Mouse (Mus musculus): Measurements from ENCODE around the gene Rit1.
"Not testable (repeated sequence)": the region's sequence is repeated elsewhere in the genome, so short reads cannot be mapped to it uniquely, and the experiment has no call there.

The Rit1 gene

DNA sequence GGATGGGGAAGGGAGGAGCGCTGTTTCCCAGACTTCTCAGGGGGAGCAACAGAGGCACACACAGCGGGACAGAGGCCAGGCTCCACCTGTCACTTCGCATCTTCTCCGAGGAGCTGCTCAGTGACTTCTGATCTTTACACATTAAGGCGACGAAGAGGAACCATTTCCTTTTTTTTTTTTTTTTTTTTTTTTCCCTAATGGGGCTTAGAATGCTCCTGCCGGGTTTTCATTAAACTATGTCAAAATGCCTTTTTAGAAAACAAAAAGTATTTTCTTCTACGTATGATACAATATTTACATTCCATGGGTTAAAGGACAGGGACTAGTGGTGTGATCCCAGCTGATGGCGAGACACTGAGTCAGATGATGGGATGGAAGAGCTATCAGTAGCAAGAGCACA is 28.9 kb downstream of the Rit1 start:
- no peak for DNase-seq

- DNase-seq, result no peak
Measured at GRCm38 (mm10) chr3:88746139-88746870, 29.7 kb downstream of the Rit1 start.

DNA sequence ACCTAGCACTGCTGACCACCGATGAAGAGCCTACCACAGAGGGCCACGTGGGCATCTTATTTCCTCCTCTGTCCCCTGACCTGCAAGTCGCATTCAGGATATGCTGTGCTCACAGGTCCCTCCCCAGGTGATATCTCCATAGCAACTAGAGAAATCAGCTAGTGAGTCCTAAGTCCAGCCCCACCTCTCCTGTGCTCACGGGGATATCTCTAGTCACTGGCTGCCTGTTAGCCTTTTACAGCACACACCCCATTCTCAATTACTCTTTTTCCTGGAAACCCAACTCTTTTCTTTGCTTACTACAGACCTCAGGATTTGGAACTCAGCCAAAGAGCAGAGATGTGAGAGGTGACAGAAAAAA is 30.2 kb downstream of the Rit1 start:
- peak; percentile 47 for DNase-seq

DNA sequence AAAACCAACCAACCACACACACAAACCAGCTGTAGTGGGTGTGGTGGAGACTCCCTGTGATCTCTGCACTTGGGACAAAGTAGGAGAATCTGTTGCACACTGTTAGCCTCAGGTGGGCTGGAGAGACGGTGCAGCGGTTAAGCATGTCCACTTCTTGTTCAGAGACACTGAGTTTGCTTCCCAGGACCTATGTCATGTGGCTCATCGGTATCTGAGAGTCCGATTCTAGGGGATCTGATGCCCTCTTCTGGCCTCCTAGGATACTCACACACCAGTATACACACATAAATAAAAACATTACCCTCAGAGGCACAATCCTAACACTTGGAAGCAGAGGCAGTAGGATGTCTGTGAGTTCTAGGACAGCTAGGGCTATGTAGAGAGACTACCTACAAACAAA is 37.6 kb downstream of the Rit1 start:
- DNase-seq, result peak; percentile 28

GRCm38 (mm10) chr3:88755541-88755940 is 38.9 kb downstream of the Rit1 start:
- DNase-seq, result no peak

DNA sequence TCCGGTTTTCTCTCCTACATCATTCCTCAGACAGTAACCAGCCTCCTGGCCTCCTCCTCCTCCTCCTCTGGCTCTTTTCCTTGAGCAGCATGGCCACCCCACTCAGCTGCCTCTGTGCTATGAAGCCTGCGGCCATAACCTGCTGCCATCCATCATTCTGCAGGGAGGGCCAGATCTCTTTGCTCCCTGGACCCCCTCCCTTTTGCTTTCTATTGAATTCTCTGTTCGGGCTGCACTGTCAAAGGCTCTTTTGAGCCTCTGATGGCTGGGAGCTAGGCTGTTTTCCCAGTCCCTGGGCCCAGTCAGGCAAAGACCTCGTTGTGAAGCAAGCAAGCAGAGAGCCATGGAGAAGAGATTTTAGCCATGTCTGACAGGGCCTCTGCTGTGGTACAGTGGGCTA is 39.6 kb downstream of the Rit1 start:
- DNase-seq, result no peak

GRCm38 (mm10) chr3:88758045-88758500 is 41.4 kb downstream of the Rit1 start:
- peak; percentile 44 for DNase-seq

DNA sequence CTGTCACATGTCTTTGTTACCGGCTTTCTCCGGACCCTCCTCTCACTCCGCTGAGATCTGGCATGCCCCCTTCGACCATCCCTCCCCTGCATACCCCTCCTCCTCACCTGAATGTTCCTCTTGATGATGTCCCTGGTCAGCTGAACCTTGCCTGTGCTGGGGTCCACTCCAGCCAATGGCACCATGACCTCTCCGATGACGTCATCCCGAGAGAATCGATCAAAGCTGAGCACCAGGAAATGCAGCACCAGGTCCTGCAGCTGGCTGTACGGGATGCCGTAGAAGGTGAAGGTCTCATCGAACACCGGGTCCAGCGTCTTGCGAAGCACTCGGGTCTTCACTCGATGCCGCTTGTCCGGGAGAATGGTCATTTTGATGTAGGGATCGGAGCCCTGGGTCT is 45.0 kb downstream of the Rit1 start:
- DNase-seq, result no peak

DNA sequence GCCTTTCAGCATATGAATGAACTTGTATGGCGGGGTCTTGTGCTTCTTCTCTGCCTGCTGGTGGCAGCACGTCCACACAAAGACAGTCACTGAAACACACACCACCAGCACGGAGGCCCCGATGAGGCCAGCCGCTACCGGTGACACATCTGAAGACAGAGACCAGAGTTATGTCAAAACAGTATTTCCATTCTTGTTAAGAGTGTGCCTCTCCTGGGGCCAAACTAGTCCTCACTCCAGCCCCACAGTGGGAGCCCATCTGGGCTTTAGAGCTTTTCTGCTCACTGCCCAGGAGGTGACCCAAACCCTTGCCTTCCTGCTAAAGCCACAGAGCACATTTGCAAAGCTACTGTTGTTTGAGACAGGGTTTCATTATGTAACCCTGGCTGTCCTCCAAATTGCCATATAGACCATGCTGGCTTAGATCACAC is 45.8 kb downstream of the Rit1 start:
- DNase-seq, result no peak

GRCm38 (mm10) chr3:88771189-88771940 is 54.7 kb downstream of the Rit1 start:
- DNase-seq, result peak; percentile 35

- peak; percentile 24 for DNase-seq
Measured at GRCm38 (mm10) chr3:88771941-88772280, 55.3 kb downstream of the Rit1 start.

DNA sequence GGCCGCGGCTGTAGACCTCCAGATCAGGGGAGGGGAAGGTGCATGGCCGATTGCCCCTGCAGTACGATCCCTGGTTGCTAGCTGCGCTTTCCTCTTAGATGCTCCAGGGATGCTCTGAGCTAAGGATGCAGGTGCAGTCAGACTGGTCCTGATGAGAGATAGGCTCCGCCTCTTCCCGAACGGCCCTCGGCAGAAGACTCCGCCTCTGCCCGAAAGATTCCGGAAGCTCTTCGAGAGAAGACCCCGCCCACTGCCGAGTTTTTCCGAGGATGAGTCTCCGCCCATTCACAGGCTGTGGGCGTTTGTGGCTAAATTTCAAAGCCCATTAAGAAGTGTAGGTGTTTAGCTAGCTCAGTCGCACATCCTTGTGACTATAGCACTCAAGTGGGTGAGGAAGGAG is 55.8 kb downstream of the Rit1 start:
- peak; percentile 94 for DNase-seq

DNA sequence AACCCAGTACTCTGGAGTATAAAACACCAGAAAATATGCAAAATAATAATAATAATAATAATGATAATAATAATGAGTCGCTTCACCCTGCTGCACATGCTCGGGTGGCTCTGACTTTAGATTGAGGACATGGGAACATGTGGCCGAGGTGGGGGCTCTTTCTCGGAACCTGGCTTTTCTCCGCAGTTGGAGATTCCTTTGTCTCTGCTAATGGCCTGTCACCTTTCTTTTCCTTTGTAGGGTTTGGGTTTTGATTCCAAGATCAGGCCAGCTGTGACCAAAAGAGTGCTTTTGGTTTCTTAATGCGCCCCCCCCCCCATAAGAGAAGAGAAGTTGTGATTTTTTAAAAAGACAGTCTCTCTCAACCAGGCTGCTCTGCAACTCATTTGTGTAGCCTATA is 56.5 kb downstream of the Rit1 start:
- not testable (repeated sequence) for DNase-seq

GRCm38 (mm10) chr3:88774939-88775841 is 58.6 kb downstream of the Rit1 start, which contains the start of gene Syt11:
Gene Syt11, minus strand, starts transcription at chr3:88775164.
- peak; percentile 31 for DNase-seq
